Mouse (Mus musculus) CH12.LX (cell line): ENCODE data around the gene Gm20219. TPM values are rescaled to one million over a fixed set of nuclear protein-coding genes. Genes with fewer than 3 reads are reported as not detected.

Source experiments
- DNase-seq: peaks from one replicate; pipeline ENCODE4 v3.0.0-alpha.2; 2013; ENCODE audit errors: extremely low read depth
- H3K27ac ChIP-seq: 2 replicates; pipeline ENCODE4 v1.5.1; 2012; ENCODE audit warnings: low read depth, mild to moderate bottlenecking, control low read depth, moderate library complexity; ENCODE audit not compliant: insufficient read depth
- H3K27me3 ChIP-seq: replicated peaks from 2 replicates; pipeline ENCODE3; 2012; ENCODE audit warnings: inconsistent platforms
- H3K36me3 ChIP-seq, 2 experiments: replicated peaks in 1 of 2; 2 replicates each; pipeline versions ENCODE3 to v1.6.1; 2012; ENCODE audit warnings: inconsistent platforms in 1 of 2, low read length in 1 of 2, mild to moderate bottlenecking in 1 of 2, mixed read lengths in 1 of 2, moderate library complexity in 1 of 2; ENCODE audit not compliant: control insufficient read depth in 1 of 2, insufficient read depth in 1 of 2
- H3K4me1 ChIP-seq, 2 experiments: 2 replicates each; pipeline ENCODE4 v1.6.1; 2012; ENCODE audit warnings: inconsistent platforms in 1 of 2, moderate library complexity in 1 of 2; ENCODE audit not compliant: insufficient read depth in 2 of 2, control insufficient read depth in 1 of 2
- H3K4me2 ChIP-seq: 2 replicates; pipeline ENCODE4 v1.6.1; 2012; ENCODE audit warnings: low read depth, mild to moderate bottlenecking, control low read depth; ENCODE audit not compliant: poor library complexity, insufficient read depth, severe bottlenecking
- H3K4me3 ChIP-seq, 3 experiments: fragments of 150-350 bp in 1 of 3; sonication (generic) in 1 of 3; replicated peaks in 1 of 3; 2 replicates each; pipeline versions ENCODE3 to v1.5.1; 2011 to 2012; ENCODE audit warnings: low read depth in 2 of 3, low read length in 2 of 3, mild to moderate bottlenecking in 2 of 3, moderate library complexity in 2 of 3, control low read depth in 1 of 3, improper control_type of control experiment in 1 of 3, inconsistent platforms in 1 of 3, mixed read lengths in 1 of 3; ENCODE audit not compliant: poor library complexity in 1 of 3
- H3K79me2 ChIP-seq: replicated peaks from 2 replicates; pipeline ENCODE4 v1.6.1; 2012; ENCODE audit warnings: mild to moderate bottlenecking, moderate library complexity; ENCODE audit not compliant: control insufficient read depth, poor library complexity, insufficient read depth, severe bottlenecking; ENCODE audit errors: extremely low read depth
- H3K9ac ChIP-seq: 2 replicates; pipeline ENCODE4 v1.6.1; 2012; ENCODE audit warnings: low read depth, mild to moderate bottlenecking, control low read depth, moderate library complexity; ENCODE audit not compliant: insufficient read depth
- H3K9me3 ChIP-seq: replicated peaks from 2 replicates; pipeline ENCODE3; 2012; ENCODE audit warnings: low read length, inconsistent platforms, mixed read lengths
- CHD1 ChIP-seq: IDR thresholded peaks from 2 replicates; pipeline ENCODE4 v1.6.1; 2012; ENCODE audit warnings: low read depth, low read length, improper control_type of control experiment, inconsistent platforms
- E2F4 ChIP-seq: IDR thresholded peaks from 2 replicates; pipeline ENCODE4 v1.6.1; 2011; ENCODE audit warnings: low read depth, low read length, improper control_type of control experiment; ENCODE audit not compliant: insufficient replicate concordance
- ELF1 ChIP-seq: IDR thresholded peaks from 2 replicates; pipeline ENCODE4 v1.6.1; 2014; ENCODE audit warnings: low read depth, mild to moderate bottlenecking, inconsistent platforms, low read length, improper control_type of control experiment
- EP300 ChIP-seq: IDR thresholded peaks from 2 replicates; pipeline ENCODE4 v1.6.1; 2011; ENCODE audit warnings: low read length, improper control_type of control experiment
- HCFC1 ChIP-seq: IDR thresholded peaks from 2 replicates; pipeline ENCODE4 v1.6.1; 2012; ENCODE audit warnings: low read depth, mild to moderate bottlenecking, inconsistent platforms, low read length, improper control_type of control experiment
- IRF4 ChIP-seq: IDR thresholded peaks from 2 replicates; pipeline ENCODE4 v1.6.1; 2014; ENCODE audit warnings: low read depth, mild to moderate bottlenecking, inconsistent platforms, low read length, improper control_type of control experiment
- JUN ChIP-seq: IDR thresholded peaks from 2 replicates; pipeline ENCODE4 v1.6.1; 2011; ENCODE audit warnings: low read depth, mild to moderate bottlenecking, low read length, improper control_type of control experiment, moderate library complexity; ENCODE audit not compliant: insufficient read depth
- MAFK ChIP-seq: IDR thresholded peaks from 2 replicates; pipeline ENCODE4 v1.6.1; 2011; ENCODE audit warnings: low read length, improper control_type of control experiment; ENCODE audit not compliant: insufficient replicate concordance
- SIN3A ChIP-seq: IDR thresholded peaks from 2 replicates; pipeline ENCODE4 v1.6.1; 2012; ENCODE audit warnings: low read length, improper control_type of control experiment, inconsistent platforms
- SMC3 ChIP-seq: IDR thresholded peaks from 2 replicates; pipeline ENCODE4 v1.6.1; 2011; ENCODE audit warnings: low read depth, low read length, improper control_type of control experiment
- TCF12 ChIP-seq: IDR thresholded peaks from 2 replicates; pipeline ENCODE4 v1.6.1; 2014; ENCODE audit warnings: low read depth, mild to moderate bottlenecking, inconsistent platforms, low read length, improper control_type of control experiment
- USF1 ChIP-seq: IDR thresholded peaks from 2 replicates; pipeline ENCODE4 v1.6.1; 2014; ENCODE audit warnings: low read depth, mild to moderate bottlenecking, inconsistent platforms, low read length, improper control_type of control experiment
- ZKSCAN1 ChIP-seq: IDR thresholded peaks from 2 replicates; pipeline ENCODE4 v1.6.1; 2012; ENCODE audit warnings: low read depth, inconsistent platforms, low read length, improper control_type of control experiment, borderline replicate concordance
- ZMIZ1 ChIP-seq: IDR thresholded peaks from 2 replicates; pipeline ENCODE4 v1.6.1; 2012; ENCODE audit warnings: low read depth, mild to moderate bottlenecking, inconsistent platforms, low read length, improper control_type of control experiment
- dilution Hi-C: fragments of 300-500 bp; cut with MboI; formaldehyde crosslinking; loops from 2 replicates; pipeline ENCODE4 v1.14.3; 2020; ENCODE audit warnings: low sequenced_read_pairs; ENCODE audit not compliant: extremely low pct_unique_long_range_greater_than_20kb, extremely low pct_ligation_motif_present
- in situ Hi-C: fragments of 300-500 bp; cut with MboI; formaldehyde crosslinking; loops from 3 replicates; pipeline ENCODE4 v1.14.3; 2019; ENCODE audit warnings: low sequenced_read_pairs, low pct_ligation_motif_present, low pct_unique_long_range_greater_than_20kb, mixed read lengths
- polyA plus RNA-seq: library from polyadenylated mRNA; unstranded; fragments of >175 nt; gene quantifications from 2 replicates; pipeline ENCODE4 v1.2.1, GENCODE M21; 2012; ENCODE audit warnings: low read depth; ENCODE audit not compliant: insufficient read length
- total RNA-seq, 2 experiments: library from RNA; depleted of rRNA; stranded (reverse); fragments of 300-350 nt in 1 of 2; fragments of >200 nt in 1 of 2; gene quantifications; 2 replicates each; pipeline ENCODE4 v1.2.3; 2012 to 2014

Gene Gm20219
- total and polyA plus RNA-seq, 3 experiments, result 0.42 to 1.6 TPM; not detected in 1

DNA sequence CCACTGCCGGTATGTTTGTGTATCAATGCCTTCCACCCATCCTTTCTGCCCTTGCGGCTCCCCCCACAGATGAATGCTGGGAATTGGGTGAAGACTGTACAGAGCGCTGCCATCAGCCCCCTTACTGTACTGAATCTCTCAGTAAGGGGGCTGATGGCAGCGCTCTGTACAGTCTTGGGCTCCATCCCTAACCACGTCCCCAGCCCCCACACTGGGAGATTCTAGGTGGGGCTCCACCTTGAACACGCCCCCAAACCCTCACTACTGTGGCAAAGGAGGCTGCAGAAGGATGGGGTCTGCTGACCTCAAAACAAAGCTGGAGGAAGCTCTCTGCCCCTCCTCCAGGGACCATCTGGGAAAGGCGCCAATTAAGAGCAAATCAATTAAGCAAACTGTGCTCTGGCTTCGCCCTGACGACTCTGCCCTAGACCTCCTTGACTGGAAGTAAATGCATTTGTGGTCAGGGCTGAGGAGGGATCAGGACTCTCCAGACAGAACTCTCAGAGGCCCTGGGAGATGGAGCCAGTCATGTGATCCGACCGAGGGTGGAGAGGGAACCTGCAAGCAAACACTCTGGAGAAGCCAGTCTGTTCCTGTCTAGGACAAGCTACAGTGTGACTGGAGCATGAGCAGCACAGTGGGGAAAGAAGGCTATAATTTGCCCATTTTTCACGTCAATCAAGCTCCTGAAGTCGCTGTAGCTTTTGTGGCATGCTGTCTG, 38.3 kb downstream of the Gm20219 start:
- TF ChIP-seq TCF12 (no peak), USF1 (no peak), CHD1 (no peak), MAFK (no peak), ZKSCAN1 (no peak), IRF4 (no peak), SMC3 (no peak), SIN3A (no peak), JUN (no peak)
- no peak for DNase-seq
- Histone ChIP-seq H3K4me3 (no peak overlapping the region), H3K9ac (no peak overlapping the region), H3K36me3 (no peaks in the 10 kb centered on the region), H3K79me2 (no peaks in the 10 kb centered on the region), H3K9me3 (peaks cover 24% of the 10 kb centered on the region), H3K4me2 (no peak overlapping the region), H3K27me3 (peaks cover 60% of the 10 kb centered on the region), H3K27ac (no peak overlapping the region), H3K4me1 (no peaks in the 10 kb centered on the region)
- in situ Hi-C loops (no loop called here), dilution Hi-C loops (no loop called here)

DNA sequence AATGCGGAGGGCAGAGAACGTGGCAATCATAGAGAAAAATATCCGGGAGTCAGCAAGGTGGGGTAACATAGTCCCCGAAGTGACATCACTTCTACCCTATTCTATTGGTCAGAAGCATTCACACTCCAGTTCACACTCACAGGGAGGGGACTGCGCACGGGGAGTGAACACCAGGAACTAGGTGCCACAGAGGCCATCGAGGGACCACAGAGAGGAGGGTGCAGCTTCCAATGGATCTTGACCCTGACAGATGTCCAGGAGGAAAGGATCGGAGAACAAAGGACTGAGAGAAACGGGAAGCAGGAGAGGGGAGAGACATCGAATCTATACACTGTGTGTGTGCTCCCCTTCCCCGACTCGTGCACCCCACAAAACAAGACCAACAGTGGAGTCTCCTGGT, 39.3 kb downstream of the Gm20219 start:
- dilution Hi-C loops, result no loop called here
- Histone ChIP-seq H3K79me2 (no peaks in the 10 kb centered on the region), H3K9ac (no peak overlapping the region), H3K27ac (no peak overlapping the region), H3K9me3 (peaks cover 28% of the 10 kb centered on the region), H3K4me3 (no peak overlapping the region), H3K36me3 (no peaks in the 10 kb centered on the region), H3K27me3 (peaks cover 53% of the 10 kb centered on the region), H3K4me1 (no peaks in the 10 kb centered on the region), H3K4me2 (no peak overlapping the region)
- in situ Hi-C loops, result no loop called here
- TF ChIP-seq IRF4 (no peak), E2F4 (no peak), USF1 (no peak), HCFC1 (no peak), EP300 (no peak), ELF1 (no peak)
- no peak for DNase-seq

DNA sequence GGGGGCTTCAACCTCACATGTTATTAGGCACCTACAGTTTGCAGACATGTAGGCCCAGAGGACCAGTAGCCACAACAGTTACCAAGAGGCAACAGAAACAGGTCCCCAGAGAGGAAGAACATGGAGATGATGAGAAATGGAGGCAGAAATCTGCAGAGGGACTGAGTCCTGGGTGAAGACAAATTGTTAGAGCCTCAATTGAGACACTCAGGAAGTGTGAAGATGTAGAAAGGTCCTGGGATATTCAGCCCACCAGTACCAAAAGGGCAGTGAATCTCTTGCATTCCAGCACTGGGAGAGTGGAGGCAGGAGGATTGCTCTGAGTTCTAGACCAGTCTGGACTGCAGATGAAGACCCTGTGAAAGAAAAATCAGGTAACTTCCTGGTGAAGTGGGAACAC, 39.9 kb downstream of the Gm20219 start:
- DNase-seq, result no peak
- dilution Hi-C loops, result no loop called here
- Histone ChIP-seq H3K4me2 (no peak overlapping the region), H3K9ac (no peak overlapping the region), H3K36me3 (no peaks in the 10 kb centered on the region), H3K4me3 (no peak overlapping the region), H3K9me3 (peaks cover 28% of the 10 kb centered on the region), H3K79me2 (no peaks in the 10 kb centered on the region), H3K4me1 (no peaks in the 10 kb centered on the region), H3K27ac (no peak overlapping the region), H3K27me3 (peaks cover 47% of the 10 kb centered on the region)
- no peak for TF ChIP-seq ZMIZ1
- no peak for TF ChIP-seq JUN
- no peak for TF ChIP-seq ELF1
- in situ Hi-C loops, result no loop called here
